Mouse (Mus musculus) cortical plate, adult 2 months (tissue): ENCODE data around the gene Dohh. TPM values are rescaled to one million over a fixed set of nuclear protein-coding genes. Genes with fewer than 3 reads are reported as not detected.

Experiments
- H3K27ac ChIP-seq: fragments of 200-500 bp; 2 replicates; pipeline ENCODE4 v1.5.1; 2012; ENCODE audit warnings: low read length, control low read depth, inconsistent platforms; ENCODE audit not compliant: insufficient read depth
- H3K4me1 ChIP-seq: fragments of 200-500 bp; 2 replicates; pipeline ENCODE4 v1.6.1; 2011; ENCODE audit warnings: low read length; ENCODE audit not compliant: control insufficient read depth, insufficient read depth
- H3K4me3 ChIP-seq: fragments of 200-500 bp; 2 replicates; pipeline ENCODE4 v1.5.1; 2011; ENCODE audit warnings: mild to moderate bottlenecking, low read length, control low read depth; ENCODE audit not compliant: insufficient read depth
- CTCF ChIP-seq: fragments of 200-500 bp; IDR thresholded peaks from 2 replicates; pipeline ENCODE4 v1.5.1; 2011; ENCODE audit warnings: mild to moderate bottlenecking, control low read depth, low read length; ENCODE audit not compliant: insufficient read depth; ENCODE audit errors: extremely low read depth
- POLR2A ChIP-seq: fragments of 200-500 bp; IDR thresholded peaks from 2 replicates; pipeline ENCODE4 v1.6.1; 2011; ENCODE audit warnings: mild to moderate bottlenecking, low read length, control low read depth; ENCODE audit not compliant: insufficient read depth; ENCODE audit errors: extremely low read depth
- polyA plus RNA-seq: library from polyadenylated mRNA; depleted of rRNA; stranded (reverse); fragments of >200 nt; gene quantifications from 2 replicates; pipeline ENCODE4 v1.2.3, GENCODE M21; 2012

The Dohh gene
- polyA plus RNA-seq, 1 experiment: 108 TPM

DNA sequence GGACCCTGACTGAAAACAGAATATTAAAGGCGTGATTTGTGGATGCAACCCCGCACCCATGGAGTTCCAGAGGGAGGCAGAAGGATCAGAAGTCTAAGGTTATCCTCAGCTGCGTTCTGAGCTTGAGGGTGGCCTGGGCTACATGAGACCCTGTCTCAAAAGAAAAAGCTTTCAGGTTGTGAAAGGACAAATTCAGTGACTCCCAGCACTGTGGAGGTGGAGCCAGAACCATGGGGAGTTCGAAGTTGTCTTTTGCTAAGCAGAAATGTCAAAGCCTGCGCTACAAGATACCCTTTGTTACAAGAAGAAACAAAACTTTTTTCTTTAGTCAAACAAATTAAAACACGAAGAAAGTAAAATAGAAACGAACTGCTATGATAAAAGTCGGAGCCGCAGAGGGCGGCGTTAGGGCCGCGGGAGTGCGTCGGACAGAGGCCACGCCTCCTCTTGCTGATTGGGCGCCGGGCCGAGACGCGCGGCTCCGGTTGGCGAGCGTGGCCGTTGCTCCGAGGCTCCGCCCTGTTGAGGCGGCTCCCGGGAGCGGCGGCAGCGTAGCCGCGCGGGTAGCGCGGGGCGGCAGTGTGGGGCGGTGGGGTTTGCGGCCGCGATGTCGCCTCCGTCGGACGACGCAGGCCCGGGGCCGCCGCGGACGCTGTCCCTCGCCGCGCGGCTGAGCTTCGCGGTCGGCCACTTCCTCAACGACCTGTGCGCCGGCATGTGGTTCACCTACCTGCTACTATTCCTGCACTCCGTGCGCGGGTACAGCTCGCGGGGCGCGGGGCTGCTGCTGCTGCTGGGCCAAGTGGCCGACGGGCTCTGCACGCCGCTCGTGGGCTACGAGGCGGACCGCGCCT lies 27.0 kb upstream of the Dohh start, which contains the start of gene Mfsd12:
Gene Mfsd12 (plus strand): TSS at position 501 of the 854 bp plus-strand sequence.
- TF ChIP-seq CTCF (no peak), POLR2A (peak; percentile 25; the same call in 1 of the 2 replicates)
- Histone ChIP-seq H3K27ac (no peak within 1 kb of the TSS), H3K4me1 (peaks cover 2% of the 10 kb centered on the region; the same call in 1 of the 2 replicates), H3K4me3 (peak within 1 kb of the TSS; percentile 98)

DNA sequence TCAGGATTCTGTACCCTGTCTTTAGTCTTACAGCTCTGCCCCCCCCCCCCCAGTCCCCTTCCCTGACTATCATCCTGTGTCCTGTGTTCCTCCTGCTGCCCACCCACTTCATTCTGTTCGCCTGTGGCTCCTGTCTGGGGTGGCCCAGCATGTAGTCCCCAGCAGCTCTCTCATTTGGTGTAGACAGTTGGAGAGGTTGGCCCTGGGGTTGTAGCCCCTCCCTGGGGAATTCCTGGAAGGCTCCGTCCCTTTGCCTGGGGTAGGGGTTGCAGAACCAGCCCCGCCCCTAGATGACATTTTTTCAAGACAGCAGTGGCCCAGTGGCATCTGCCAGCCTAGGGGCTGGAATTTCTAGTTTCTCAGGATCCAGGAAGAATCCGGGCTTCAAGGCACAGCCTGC lies 26.0 kb upstream of the Dohh start:
- Histone ChIP-seq H3K27ac (no peak overlapping the region), H3K4me3 (peak overlapping the region; percentile 98), H3K4me1 (peaks cover 2% of the 10 kb centered on the region; the same call in 1 of the 2 replicates)
- no peak for TF ChIP-seq POLR2A
- TF ChIP-seq CTCF: no peak

DNA sequence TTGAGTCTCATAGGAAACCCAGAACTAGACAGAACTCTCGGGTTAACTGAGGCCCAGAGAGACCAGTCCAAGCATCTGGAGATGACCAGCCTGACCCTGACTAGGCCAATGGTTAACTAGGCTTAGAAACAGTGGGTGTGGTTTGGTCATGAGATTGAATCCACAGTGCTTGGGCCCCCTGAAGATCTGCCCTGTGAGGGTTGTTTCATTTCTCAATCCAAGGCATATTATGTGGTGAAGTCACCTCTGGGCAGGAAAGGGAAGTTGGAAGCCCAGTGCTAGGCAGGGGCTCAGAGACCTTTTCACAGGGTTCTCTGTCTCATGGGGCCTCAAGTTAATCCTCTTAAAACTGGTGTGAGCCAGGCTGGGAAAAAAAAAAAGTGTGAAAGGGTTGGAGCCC lies 25.4 kb upstream of the Dohh start:
- H3K4me1 ChIP-seq: peaks cover 2% of the 10 kb centered on the region; the same call in 1 of the 2 replicates
- TF ChIP-seq CTCF (no peak), POLR2A (no peak)
- H3K4me3 ChIP-seq: peak overlapping the region; percentile 98; the same call in 1 of the 2 replicates
- H3K27ac ChIP-seq: no peak overlapping the region

DNA sequence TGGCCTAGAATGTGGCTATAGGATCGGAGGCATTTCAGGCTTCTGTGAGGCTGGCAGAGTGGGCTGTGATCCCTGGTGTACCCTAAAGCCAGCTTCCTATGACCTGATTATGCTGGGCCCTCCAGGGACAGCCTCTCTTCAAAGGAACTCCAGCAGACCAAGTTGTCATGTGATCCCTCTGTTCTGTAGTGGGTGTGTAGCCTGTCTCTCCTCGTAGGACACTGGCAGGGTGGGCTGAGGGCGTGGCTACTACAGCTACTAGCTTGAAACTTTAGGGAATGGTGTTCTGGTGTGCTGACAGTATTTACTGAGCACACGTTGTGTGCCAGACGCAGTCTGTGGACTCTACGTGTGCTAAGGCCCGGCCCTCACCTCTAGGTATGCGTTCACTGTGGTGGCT lies 23.5 kb upstream of the Dohh start:
- Histone ChIP-seq H3K4me1 (peaks cover 2% of the 10 kb centered on the region; the same call in 1 of the 2 replicates), H3K27ac (no peak overlapping the region), H3K4me3 (no peak overlapping the region)
- no peak for TF ChIP-seq POLR2A

DNA sequence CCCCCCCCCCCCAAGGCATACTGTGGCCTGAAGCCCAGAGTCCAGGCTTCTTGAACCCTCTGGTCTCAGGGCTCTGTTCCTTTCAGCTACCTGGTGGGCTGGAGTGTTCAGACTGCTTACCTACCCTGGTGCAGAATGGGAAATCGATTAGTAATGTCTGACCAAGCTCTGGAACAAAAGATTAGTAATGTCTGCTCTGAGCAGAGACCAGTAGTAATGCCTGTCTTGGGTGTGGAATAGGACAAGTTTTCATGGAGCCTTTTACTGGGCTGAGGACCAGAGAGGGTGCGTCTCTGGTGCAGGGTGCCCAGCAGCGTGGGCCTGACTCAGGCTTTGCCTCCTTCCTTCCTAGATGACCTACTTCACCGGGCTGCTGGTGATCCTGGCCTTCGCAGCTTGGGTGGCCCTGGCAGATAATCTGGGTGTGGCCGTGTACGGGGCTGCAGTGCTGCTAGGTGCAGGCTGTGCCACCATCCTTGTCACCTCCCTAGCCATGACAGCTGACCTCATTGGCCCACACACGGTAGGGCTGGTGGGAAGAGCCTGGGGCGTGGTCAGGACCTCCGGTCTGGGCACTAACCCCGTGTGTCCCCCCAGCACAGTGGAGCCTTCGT lies 21.8 kb upstream of the Dohh start:
- no peaks in the 10 kb centered on the region for H3K4me1 ChIP-seq
- H3K27ac ChIP-seq: no peak overlapping the region
- H3K4me3 ChIP-seq: no peak overlapping the region
- TF ChIP-seq CTCF (no peak), POLR2A (no peak)

DNA sequence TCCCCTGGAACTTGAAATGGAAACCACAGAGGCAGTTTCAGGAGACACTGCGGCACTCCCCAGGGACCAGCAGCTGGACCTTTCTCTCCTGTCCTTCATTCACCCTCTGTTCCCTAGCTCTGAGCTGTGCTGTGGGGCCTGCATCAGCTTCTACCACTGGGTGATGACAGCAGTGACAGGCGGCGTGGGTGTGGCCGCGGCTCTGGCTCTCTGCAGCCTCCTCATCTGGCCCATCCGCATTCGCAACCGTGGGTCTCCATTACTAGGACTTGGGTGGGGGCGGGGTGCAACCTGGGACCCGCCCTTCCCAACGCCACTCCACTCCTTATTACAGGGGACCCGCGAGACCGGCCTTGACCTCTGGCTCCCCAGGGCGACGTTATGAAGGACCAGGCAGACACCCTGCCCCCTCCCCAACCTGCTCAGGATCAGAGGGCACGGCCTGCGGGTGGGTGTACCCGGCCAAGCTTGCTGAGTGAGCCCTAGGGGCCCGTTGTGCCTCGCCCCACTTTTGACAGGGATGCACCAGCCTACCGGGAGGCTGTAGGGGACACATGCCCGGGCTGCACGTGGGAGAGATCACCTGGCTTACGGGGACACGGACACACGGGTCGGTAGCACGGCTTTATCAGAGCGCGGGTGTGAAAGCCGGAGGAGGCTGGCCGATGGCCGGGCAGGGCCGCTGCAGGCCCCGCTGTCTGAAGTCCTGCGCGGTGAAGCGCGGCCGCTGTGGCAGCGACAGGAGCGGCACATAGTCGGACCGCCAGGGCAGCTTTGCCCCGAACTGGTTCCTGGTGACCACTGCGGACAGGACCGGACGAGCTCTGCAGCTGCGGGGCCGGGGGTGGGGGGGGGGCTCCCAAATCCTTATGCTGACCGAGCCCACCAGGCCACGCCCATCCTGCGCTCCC lies 20.5 kb upstream of the Dohh start:
- TF ChIP-seq CTCF: no peak
- TF ChIP-seq POLR2A: no peak
- no peaks in the 10 kb centered on the region for H3K4me1 ChIP-seq
- H3K4me3 ChIP-seq: no peak overlapping the region
- no peak overlapping the region for H3K27ac ChIP-seq

DNA sequence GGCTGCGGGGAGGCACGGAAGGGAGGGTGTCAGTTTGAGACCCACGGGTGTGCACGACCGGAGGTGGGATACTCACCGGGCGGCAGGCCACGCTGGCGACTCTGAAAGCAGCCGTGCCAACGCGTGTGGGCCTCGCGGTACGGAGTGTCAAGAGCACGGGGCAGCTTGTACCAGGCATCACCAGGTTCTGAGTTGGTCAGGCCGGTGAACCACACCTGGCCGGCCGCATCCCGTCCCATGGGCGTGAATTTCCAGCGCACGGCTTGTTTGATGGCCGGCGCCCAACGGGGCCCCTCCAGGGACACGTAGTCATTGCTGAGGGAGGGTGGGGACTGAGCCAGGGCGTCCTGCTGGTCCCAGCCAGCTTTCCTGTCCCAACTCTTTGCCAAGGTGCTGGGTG lies 19.6 kb upstream of the Dohh start:
- no peak overlapping the region for H3K4me3 ChIP-seq
- H3K4me1 ChIP-seq: no peaks in the 10 kb centered on the region
- no peak overlapping the region for H3K27ac ChIP-seq
- TF ChIP-seq POLR2A (no peak), CTCF (no peak)

DNA sequence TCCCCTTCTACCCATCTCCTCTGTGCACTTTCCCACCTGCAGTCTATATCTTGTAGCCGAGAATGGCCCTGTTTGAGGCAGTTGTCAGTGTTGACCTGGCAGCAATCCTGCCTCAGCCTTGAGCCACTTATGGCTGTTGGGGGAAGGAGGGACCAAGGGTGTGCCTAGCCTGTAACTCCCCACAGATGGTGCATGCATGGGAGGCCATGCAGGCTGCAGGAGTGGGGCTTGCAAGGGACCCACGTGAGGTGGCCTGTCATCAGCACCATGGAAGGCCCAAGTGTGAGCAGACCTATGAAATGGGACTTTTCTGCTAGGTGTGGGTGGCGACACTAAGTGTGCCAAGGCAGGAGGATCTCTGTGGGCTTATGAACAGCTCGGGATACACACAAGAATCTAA lies 19.2 kb upstream of the Dohh start:
- Histone ChIP-seq H3K27ac (no peak overlapping the region), H3K4me1 (no peaks in the 10 kb centered on the region), H3K4me3 (no peak overlapping the region)
- TF ChIP-seq POLR2A (0 out of 2 replicates have a peak, but pooled peaks have one; percentile 20), CTCF (no peak)

DNA sequence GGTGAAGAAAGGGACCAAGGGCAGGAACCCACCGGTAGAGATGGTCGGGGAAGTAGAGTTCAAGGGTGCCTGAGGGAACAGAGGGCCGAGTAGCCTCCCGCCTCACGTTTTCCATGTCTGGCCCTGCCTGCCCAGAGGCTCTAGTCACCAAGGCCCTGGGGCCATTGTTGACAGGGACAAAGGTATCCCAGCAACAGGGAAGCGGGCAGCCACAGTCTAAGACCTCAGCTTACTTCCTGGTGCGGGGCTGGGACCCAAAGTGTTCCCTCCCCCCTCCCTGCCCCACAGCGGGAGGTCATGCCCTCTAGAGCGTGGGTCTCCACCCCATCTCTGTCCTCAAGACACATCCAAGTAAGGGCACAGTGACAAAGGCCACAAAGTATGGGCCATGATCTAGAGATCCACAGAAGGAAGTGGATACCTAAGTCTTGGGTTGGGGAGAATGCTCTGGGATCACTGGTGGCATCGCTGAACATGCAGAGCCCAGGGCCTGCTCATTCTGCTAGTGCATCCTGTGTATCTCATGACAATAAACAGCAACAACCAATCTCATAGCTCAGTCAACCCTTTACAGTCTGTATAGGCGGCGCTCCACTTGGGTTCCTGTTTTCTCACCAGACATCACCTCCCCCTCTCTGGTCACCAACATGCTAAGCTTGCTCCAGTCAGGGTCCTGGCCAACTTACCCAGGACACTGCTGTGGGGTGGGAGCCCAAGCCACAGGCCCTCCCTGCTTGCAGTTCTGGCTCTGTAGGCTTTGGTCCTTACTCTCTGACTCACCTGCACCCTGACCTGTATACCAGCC lies 18.4 kb upstream of the Dohh start, which contains the start of gene 4930404N11Rik:
Gene 4930404N11Rik (minus strand): TSS at position 145 of the 805 bp plus-strand sequence.
- no peak within 1 kb of the TSS for H3K27ac ChIP-seq
- TF ChIP-seq CTCF (no peak), POLR2A (0 out of 2 replicates have a peak, but pooled peaks have one; percentile 34)
- H3K4me3 ChIP-seq: no peak within 1 kb of the TSS
- H3K4me1 ChIP-seq: no peaks in the 10 kb centered on the region
